Mouse (Mus musculus) myocyte (in vitro differentiated cells): Measurements from ENCODE around the gene Ddost.

ENCODE experiments used
- E2F4 ChIP-seq: IDR thresholded peaks from one replicate; pipeline ENCODE4 v1.6.1; 2011; ENCODE audit warnings: mild to moderate bottlenecking, control low read depth, moderate library complexity; ENCODE audit not compliant: insufficient read depth
- MAX ChIP-seq: IDR thresholded peaks from one replicate; pipeline ENCODE4 v1.6.1; 2011; ENCODE audit warnings: low read depth, mild to moderate bottlenecking, control low read depth
- MYOD1 ChIP-seq, 3 experiments: IDR thresholded peaks; one replicate each; pipeline ENCODE4 v1.6.1; 2011; ENCODE audit warnings: control low read depth in 2 of 3, low read depth in 2 of 3, mild to moderate bottlenecking in 2 of 3, moderate library complexity in 1 of 3; ENCODE audit not compliant: insufficient read length in 2 of 3, control insufficient read depth in 1 of 3
- MYOG ChIP-seq, 3 experiments: IDR thresholded peaks; one replicate each; pipeline ENCODE4 v1.6.1; 2011; ENCODE audit warnings: control low read depth in 2 of 3, low read depth in 2 of 3, mild to moderate bottlenecking in 2 of 3; ENCODE audit not compliant: insufficient read length in 2 of 3, control insufficient read depth in 1 of 3, insufficient read depth in 1 of 3
- POLR2A ChIP-seq: IDR thresholded peaks from one replicate; pipeline ENCODE4 v1.6.1; 2011; ENCODE audit warnings: low read depth, mild to moderate bottlenecking, control low read depth, moderate library complexity; ENCODE audit not compliant: insufficient read length
- POLR2AphosphoS2 ChIP-seq: IDR thresholded peaks from one replicate; pipeline ENCODE4 v1.6.1; 2011; ENCODE audit warnings: low read depth, control low read depth; ENCODE audit not compliant: insufficient read length
- REST ChIP-seq: IDR thresholded peaks from one replicate; pipeline ENCODE4 v1.6.1; 2011; ENCODE audit warnings: mild to moderate bottlenecking, control low read depth, moderate library complexity; ENCODE audit not compliant: insufficient read depth, insufficient read length
- SRF ChIP-seq: IDR thresholded peaks from one replicate; pipeline ENCODE4 v1.6.1; 2011; ENCODE audit warnings: low read depth; ENCODE audit not compliant: control insufficient read depth, insufficient read length
- TCF12 ChIP-seq: IDR thresholded peaks from one replicate; pipeline ENCODE4 v1.6.1; 2011; ENCODE audit warnings: mild to moderate bottlenecking, control low read depth; ENCODE audit not compliant: poor library complexity, insufficient read depth, severe bottlenecking
- USF1 ChIP-seq: IDR thresholded peaks from one replicate; pipeline ENCODE4 v1.6.1; 2011; ENCODE audit warnings: low read depth, mild to moderate bottlenecking, control low read depth, moderate library complexity

- TF ChIP-seq POLR2A (peak; percentile 14), MAX (no peak), USF1 (no peak), SRF (no peak), POLR2AphosphoS2 (no peak), E2F4 (no peak), MYOG (IDR thresholded peaks at IDR 0.05; ENCODE audit: control insufficient read depth in 1 of 3, insufficient read depth in 1 of 3, insufficient read length in 2 of 3, low read depth in 2 of 3) (no peak), TCF12 (no peak), MYOD1 (IDR thresholded peaks at IDR 0.05; ENCODE audit: control insufficient read depth in 1 of 3, insufficient read length in 2 of 3, low read depth in 2 of 3) (no peak), REST (no peak)
These were observed 9.3 kb downstream of the Ddost start for GRCm38 (mm10) chr4:138313795-138314194.
